Mouse (Mus musculus): Measurements from ENCODE around the gene Ttll13. TPM values are rescaled to one million over a fixed set of nuclear protein-coding genes. Genes with fewer than 3 reads are reported as not detected.

Gene Ttll13
- polyA plus RNA-seq, 1 experiment from 2014 or later: 0.35 TPM

GRCm38 (mm10) chr7:80260625-80261371 lies 14.6 kb downstream of the Ttll13 start, which contains the start of gene Ngrn:
Ngrn (plus strand) TSS chr7:80261215.
- Histone ChIP-seq H3K27me3 (ENCODE audit: control insufficient read depth, insufficient read depth, low read length) (no peaks in the 10 kb centered on the region), H3K4me3 (ENCODE audit: low read depth, low read length) (peak within 1 kb of the TSS; percentile 79), H3K36me3 (replicated peaks; ENCODE audit: control insufficient read depth, insufficient read depth, low read depth, low read length) (no peaks in the 10 kb centered on the region; the same call in 1 of the 2 replicates), H3K4me1 (ENCODE audit: control insufficient read depth, insufficient read depth, low read length) (no peaks in the 10 kb centered on the region), H3K9me3 (replicated peaks; ENCODE audit: control insufficient read depth, low read length) (no peaks in the 10 kb centered on the region), H3K27ac (replicated peaks; ENCODE audit: low read depth, low read length) (0 out of 2 replicates have a peak within 1 kb of the TSS, but pooled peaks have one; percentile 29), H3K9ac (replicated peaks; ENCODE audit: low read length) (peak within 1 kb of the TSS; percentile 78), H3K4me2 (ENCODE audit: low read depth, low read length) (peak within 1 kb of the TSS; percentile 83)
- peak; percentile 93 for DNase-seq (ENCODE audit: low spot score)
- 26% methylated on average over 40 of the region's 40 CpGs for WGBS
- ATAC-seq (replicated peaks; ENCODE audit: insufficient number of reproducible peaks, low FRiP score, low TSS enrichment, low read depth): peak; percentile 76

GRCm38 (mm10) chr7:80261372-80261990 lies 15.3 kb downstream of the Ttll13 start:
- ATAC-seq (replicated peaks; ENCODE audit: insufficient number of reproducible peaks, low FRiP score, low TSS enrichment, low read depth): peak; percentile 53
- Histone ChIP-seq H3K27me3 (ENCODE audit: control insufficient read depth, insufficient read depth, low read length) (no peaks in the 10 kb centered on the region), H3K4me2 (ENCODE audit: low read depth, low read length) (peak overlapping the region; percentile 83), H3K9ac (replicated peaks; ENCODE audit: low read length) (peak overlapping the region; percentile 78), H3K27ac (replicated peaks; ENCODE audit: low read depth, low read length) (0 out of 2 replicates have a peak overlapping the region, but pooled peaks have one; percentile 29), H3K36me3 (replicated peaks; ENCODE audit: control insufficient read depth, insufficient read depth, low read depth, low read length) (no peaks in the 10 kb centered on the region; the same call in 1 of the 2 replicates), H3K9me3 (replicated peaks; ENCODE audit: control insufficient read depth, low read length) (no peaks in the 10 kb centered on the region), H3K4me1 (ENCODE audit: control insufficient read depth, insufficient read depth, low read length) (no peaks in the 10 kb centered on the region), H3K4me3 (ENCODE audit: low read depth, low read length) (peak overlapping the region; percentile 79)
- DNase-seq (ENCODE audit: low spot score): peak; percentile 27
- WGBS: under 1% methylated on average over 32 of the region's 32 CpGs

- H3K4me3 ChIP-seq (ENCODE audit: low read depth, low read length): no peak overlapping the region
- no peaks in the 10 kb centered on the region; the same call in 1 of the 2 replicates for H3K36me3 ChIP-seq (replicated peaks; ENCODE audit: control insufficient read depth, insufficient read depth, low read depth, low read length)
- no peak overlapping the region for H3K4me2 ChIP-seq (ENCODE audit: low read depth, low read length)
- H3K4me1 ChIP-seq (ENCODE audit: control insufficient read depth, insufficient read depth, low read length): no peaks in the 10 kb centered on the region
- H3K9ac ChIP-seq (replicated peaks; ENCODE audit: low read length): no peak overlapping the region
- ATAC-seq (replicated peaks; ENCODE audit: insufficient number of reproducible peaks, low FRiP score, low TSS enrichment, low read depth) (no peak), DNase-seq (ENCODE audit: low spot score) (no peak)
- H3K27me3 ChIP-seq (ENCODE audit: control insufficient read depth, insufficient read depth, low read length): no peaks in the 10 kb centered on the region
- WGBS: 95% methylated on average over 12 of the region's 12 CpGs
- H3K27ac ChIP-seq (replicated peaks; ENCODE audit: low read depth, low read length): no peak overlapping the region
- H3K9me3 ChIP-seq (replicated peaks; ENCODE audit: control insufficient read depth, low read length): no peaks in the 10 kb centered on the region
Measured at GRCm38 (mm10) chr7:80264606-80265005, 18.4 kb downstream of the Ttll13 start.

- Histone ChIP-seq H3K4me3 (ENCODE audit: low read depth, low read length) (no peak overlapping the region), H3K27me3 (ENCODE audit: control insufficient read depth, insufficient read depth, low read length) (no peaks in the 10 kb centered on the region), H3K9ac (replicated peaks; ENCODE audit: low read length) (no peak overlapping the region), H3K4me2 (ENCODE audit: low read depth, low read length) (no peak overlapping the region), H3K36me3 (replicated peaks; ENCODE audit: control insufficient read depth, insufficient read depth, low read depth, low read length) (peaks cover 2% of the 10 kb centered on the region; the same call in 1 of the 2 replicates), H3K4me1 (ENCODE audit: control insufficient read depth, insufficient read depth, low read length) (no peaks in the 10 kb centered on the region), H3K27ac (replicated peaks; ENCODE audit: low read depth, low read length) (no peak overlapping the region), H3K9me3 (replicated peaks; ENCODE audit: control insufficient read depth, low read length) (no peaks in the 10 kb centered on the region)
- ATAC-seq (replicated peaks; ENCODE audit: insufficient number of reproducible peaks, low FRiP score, low TSS enrichment, low read depth) (no peak), DNase-seq (ENCODE audit: low spot score) (no peak)
- WGBS: 76% methylated on average over 1 of the region's 1 CpGs
Measured at GRCm38 (mm10) chr7:80267764-80268163, 21.6 kb downstream of the Ttll13 start.

GRCm38 (mm10) chr7:80268897-80269750 lies 22.9 kb downstream of the Ttll13 start, which contains the start of gene Vps33b:
Vps33b (plus strand) TSS chr7:80269649.
- H3K4me2 ChIP-seq (ENCODE audit: low read depth, low read length): peak within 1 kb of the TSS; percentile 85
- H3K9ac ChIP-seq (replicated peaks; ENCODE audit: low read length): peak within 1 kb of the TSS; percentile 69
- H3K9me3 ChIP-seq (replicated peaks; ENCODE audit: control insufficient read depth, low read length): no peaks in the 10 kb centered on the region
- H3K36me3 ChIP-seq (replicated peaks; ENCODE audit: control insufficient read depth, insufficient read depth, low read depth, low read length): peaks cover 4% of the 10 kb centered on the region
- WGBS: 5% methylated on average over 21 of the region's 21 CpGs
- H3K4me1 ChIP-seq (ENCODE audit: control insufficient read depth, insufficient read depth, low read length): no peaks in the 10 kb centered on the region
- H3K27ac ChIP-seq (replicated peaks; ENCODE audit: low read depth, low read length): no peak within 1 kb of the TSS
- H3K27me3 ChIP-seq (ENCODE audit: control insufficient read depth, insufficient read depth, low read length): no peaks in the 10 kb centered on the region
- peak within 1 kb of the TSS; percentile 77 for H3K4me3 ChIP-seq (ENCODE audit: low read depth, low read length)
- DNase-seq (ENCODE audit: low spot score): peak; percentile 97
- peak; percentile 90 for ATAC-seq (replicated peaks; ENCODE audit: insufficient number of reproducible peaks, low FRiP score, low TSS enrichment, low read depth)

GRCm38 (mm10) chr7:80269751-80270255 lies 23.6 kb downstream of the Ttll13 start:
- 2% methylated on average over 23 of the region's 23 CpGs for WGBS
- H3K4me2 ChIP-seq (ENCODE audit: low read depth, low read length): peak overlapping the region; percentile 85
- peaks cover 11% of the 10 kb centered on the region for H3K36me3 ChIP-seq (replicated peaks; ENCODE audit: control insufficient read depth, insufficient read depth, low read depth, low read length)
- peak; percentile 65 for ATAC-seq (replicated peaks; ENCODE audit: insufficient number of reproducible peaks, low FRiP score, low TSS enrichment, low read depth)
- H3K27me3 ChIP-seq (ENCODE audit: control insufficient read depth, insufficient read depth, low read length): no peaks in the 10 kb centered on the region
- H3K27ac ChIP-seq (replicated peaks; ENCODE audit: low read depth, low read length): no peak overlapping the region
- peak; percentile 4 for DNase-seq (ENCODE audit: low spot score)
- no peaks in the 10 kb centered on the region for H3K4me1 ChIP-seq (ENCODE audit: control insufficient read depth, insufficient read depth, low read length)
- peaks cover 4% of the 10 kb centered on the region; the same call in 1 of the 2 replicates for H3K9me3 ChIP-seq (replicated peaks; ENCODE audit: control insufficient read depth, low read length)
- H3K4me3 ChIP-seq (ENCODE audit: low read depth, low read length): peak overlapping the region; percentile 77
- H3K9ac ChIP-seq (replicated peaks; ENCODE audit: low read length): peak overlapping the region; percentile 69

- H3K9ac ChIP-seq (replicated peaks; ENCODE audit: low read length): no peak overlapping the region
- no peak for DNase-seq (ENCODE audit: low spot score)
- peaks cover 20% of the 10 kb centered on the region for H3K36me3 ChIP-seq (replicated peaks; ENCODE audit: control insufficient read depth, insufficient read depth, low read depth, low read length)
- no peaks in the 10 kb centered on the region for H3K4me1 ChIP-seq (ENCODE audit: control insufficient read depth, insufficient read depth, low read length)
- no peak overlapping the region for H3K27ac ChIP-seq (replicated peaks; ENCODE audit: low read depth, low read length)
- peaks cover 5% of the 10 kb centered on the region; the same call in 1 of the 2 replicates for H3K9me3 ChIP-seq (replicated peaks; ENCODE audit: control insufficient read depth, low read length)
- no peak for ATAC-seq (replicated peaks; ENCODE audit: insufficient number of reproducible peaks, low FRiP score, low TSS enrichment, low read depth)
- H3K27me3 ChIP-seq (ENCODE audit: control insufficient read depth, insufficient read depth, low read length): no peaks in the 10 kb centered on the region
- WGBS: 92% methylated on average over 2 of the region's 2 CpGs
- no peak overlapping the region for H3K4me3 ChIP-seq (ENCODE audit: low read depth, low read length)
- H3K4me2 ChIP-seq (ENCODE audit: low read depth, low read length): no peak overlapping the region
Measured at GRCm38 (mm10) chr7:80273456-80273855, 27.3 kb downstream of the Ttll13 start.

All from embryonic facial prominence, embryonic 11.5 days (tissue).